Comparison of ENCODE assay signal across 8 mouse cellular contexts in genomic region chr12:113000294-113001132, GRCm38 (mm10). TPM values are rescaled to one million over a fixed set of nuclear protein-coding genes. Genes with fewer than 3 reads are reported as not detected.
DNase-seq lines count a peak whose midpoint lies in the region; ATAC-seq and TF ChIP-seq lines count a peak whose summit lies in the region.

Gene Brf1, minus strand, starts transcription at chr12:113000704.

- in situ Hi-C loops in Patski (cut with MboI; ENCODE audit: low pct_unique_long_range_greater_than_20kb) = no loop called here

- peak; percentile 88 for ATAC-seq in Patski
- ATAC-seq in hindbrain, embryonic 13.5 days (ENCODE audit: low FRiP score) = peak; percentile 98

- H3K4me1 ChIP-seq in hindbrain, embryonic 13.5 days (replicated peaks) = peaks cover 38% of the 10 kb centered on the region

- H3K9ac ChIP-seq in hindbrain, embryonic 13.5 days = peak within 1 kb of the TSS; percentile 94

- H3K4me3 ChIP-seq in hindbrain, embryonic 13.5 days = peak within 1 kb of the TSS; percentile 86

- H3K36me3 ChIP-seq in hindbrain, embryonic 13.5 days = peaks cover 8% of the 10 kb centered on the region; the same call in 1 of the 2 replicates

- DNase-seq in Patski (ENCODE audit: low read depth, low spot score) = no peak
- DNase-seq in cerebellum, postnatal 14 days = peak; percentile 96 to 97
- peak; percentile 90 to 91 for DNase-seq in frontal cortex, postnatal 14 days (ENCODE audit: low spot score in 2 of 2)
- peak; percentile 76 to 88 for DNase-seq in layer of hippocampus, postnatal 25 days (ENCODE audit: extremely low spot score in 1 of 2, low spot score in 1 of 2)
- peak; percentile 99 for DNase-seq in lung, postnatal 25 days (ENCODE audit: low spot score)
- DNase-seq in retina, embryonic 14.5 days (ENCODE audit: low spot score) = peak; percentile 98
- DNase-seq in thymus, postnatal 4 days = peak; percentile 98

- H3K9me3 ChIP-seq in hindbrain, embryonic 13.5 days = no peaks in the 10 kb centered on the region

- POLR2A ChIA-PET in Patski (lab: Charles Lee) = interaction anchor here (0.6 kb wide), 1 partner anchor 28 kb away, joined by 3 read pairs; no protein-coding TSS in a partner anchor

- under 1% methylated on average over 96 of the region's 96 CpGs for WGBS in hindbrain, embryonic 13.5 days

- H3K27me3 ChIP-seq in Patski = no peaks in the 10 kb centered on the region
- no peaks in the 10 kb centered on the region for H3K27me3 ChIP-seq in hindbrain, embryonic 13.5 days

- H3K4me2 ChIP-seq in hindbrain, embryonic 13.5 days = peak within 1 kb of the TSS; percentile 88

- TF ChIP-seq CTCF in Patski (IDR thresholded peaks at IDR 0.05) = no peak

- CTCF ChIA-PET in Patski (lab: Charles Lee) = interaction anchor here (1.0 to 1.1 kb wide), 2 partner anchors 47 to 144 kb away, joined by 3 read pairs; no protein-coding TSS in a partner anchor

- peak within 1 kb of the TSS; percentile 94 for H3K27ac ChIP-seq in hindbrain, embryonic 13.5 days

RNA-seq across cellular contexts. Expression of gene Brf1, which starts in this region (rescaled TPM):
- polyA plus RNA-seq in Patski (2021) = 38.9 TPM
- 58.3 and 58.6 TPM in 2 replicates for polyA plus RNA-seq in hindbrain, embryonic 13.5 days (2015; fragmentation: Nextera tagmentation; extraction: Ambion mirVana)
- total RNA-seq in layer of hippocampus, postnatal 25 days (2021) = 10 to 100 TPM; 46.6 to 61.8 TPM
